Mouse (Mus musculus): ENCODE measurements around the gene Mapk8ip3. TPM values are rescaled to one million over a fixed set of nuclear protein-coding genes. Genes with fewer than 3 reads are reported as not detected.

Gene Mapk8ip3
- polyA plus RNA-seq, 1 experiment = 272 TPM

GRCm38 (mm10) chr17:24881738-24882440, 54.9 kb downstream of the Mapk8ip3 start:
- Histone ChIP-seq H3K4me1 (replicated peaks; ENCODE audit: control insufficient read depth, insufficient read depth, low read length) (peaks cover 7% of the 10 kb centered on the region), H3K4me3 (ENCODE audit: control insufficient read depth, insufficient read depth, low read length) (no peak overlapping the region), H3K36me3 (ENCODE audit: control insufficient read depth, insufficient read depth, low read length) (peaks cover 7% of the 10 kb centered on the region; the same call in 1 of the 2 replicates), H3K27me3 (ENCODE audit: control insufficient read depth, insufficient read depth, low read length) (no peaks in the 10 kb centered on the region), H3K27ac (ENCODE audit: control insufficient read depth, insufficient read depth, low read length) (no peak overlapping the region)
- TF ChIP-seq CTCF (IDR thresholded peaks at IDR 0.05; ENCODE audit: borderline replicate concordance, control insufficient read depth, extremely low read depth, insufficient read depth, low read length, poor library complexity) (peak; percentile 34; the same call in 1 of the 2 replicates), POLR2A (IDR thresholded peaks at IDR 0.05; ENCODE audit: control insufficient read depth, extremely low read depth, insufficient read depth, low read length, poor library complexity) (no peak)
- 52% methylated on average over 7 of the region's 7 CpGs for WGBS
- DNase-seq = peak; percentile 40

DNA sequence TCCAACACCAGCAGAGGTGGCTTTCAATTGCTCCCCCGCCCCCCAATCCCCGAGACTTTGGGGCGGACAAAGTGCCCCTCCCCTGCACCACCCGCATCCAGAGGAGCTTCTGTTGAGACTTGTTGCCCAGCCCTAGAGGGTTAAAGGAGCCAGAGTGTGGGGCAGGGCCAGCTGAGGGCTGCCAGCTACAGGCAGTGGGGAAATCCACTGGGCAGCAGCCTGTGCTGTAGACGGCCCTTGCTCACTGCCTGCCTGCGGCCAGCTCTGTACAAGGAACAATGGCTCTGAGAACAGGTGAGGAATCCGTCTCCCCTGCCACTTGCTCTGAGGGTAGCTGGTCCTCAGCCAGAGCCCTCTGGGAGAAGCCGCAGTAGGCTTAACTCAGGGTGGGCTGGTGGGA, 58.2 kb downstream of the Mapk8ip3 start:
- Histone ChIP-seq H3K36me3 (ENCODE audit: control insufficient read depth, insufficient read depth, low read length) (peaks cover 7% of the 10 kb centered on the region; the same call in 1 of the 2 replicates), H3K4me1 (replicated peaks; ENCODE audit: control insufficient read depth, insufficient read depth, low read length) (no peaks in the 10 kb centered on the region; the same call in 1 of the 2 replicates), H3K27ac (ENCODE audit: control insufficient read depth, insufficient read depth, low read length) (no peak overlapping the region), H3K27me3 (ENCODE audit: control insufficient read depth, insufficient read depth, low read length) (no peaks in the 10 kb centered on the region), H3K4me3 (ENCODE audit: control insufficient read depth, insufficient read depth, low read length) (no peak overlapping the region)
- 84% methylated on average over 8 of the region's 8 CpGs for WGBS
- DNase-seq = no peak
- TF ChIP-seq CTCF (IDR thresholded peaks at IDR 0.05; ENCODE audit: borderline replicate concordance, control insufficient read depth, extremely low read depth, insufficient read depth, low read length, poor library complexity) (no peak), POLR2A (IDR thresholded peaks at IDR 0.05; ENCODE audit: control insufficient read depth, extremely low read depth, insufficient read depth, low read length, poor library complexity) (no peak)

DNA sequence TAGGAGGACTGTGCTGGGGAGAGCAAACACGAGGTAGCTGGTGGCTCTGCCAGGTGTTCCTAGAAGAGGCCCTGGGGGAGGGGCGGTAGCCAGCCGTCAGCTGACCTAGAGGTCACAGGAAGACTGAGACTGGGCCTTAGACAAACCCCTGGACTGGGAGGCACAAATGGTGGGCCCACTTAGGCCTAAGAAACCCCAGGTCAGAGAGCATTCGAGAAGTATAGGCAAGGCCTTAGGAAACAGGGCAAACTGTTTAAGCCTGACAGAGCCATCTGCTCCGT, 58.7 kb downstream of the Mapk8ip3 start:
- peak; percentile 48 for DNase-seq
- TF ChIP-seq CTCF (IDR thresholded peaks at IDR 0.05; ENCODE audit: borderline replicate concordance, control insufficient read depth, extremely low read depth, insufficient read depth, low read length, poor library complexity) = no peak
- no peak for TF ChIP-seq POLR2A (IDR thresholded peaks at IDR 0.05; ENCODE audit: control insufficient read depth, extremely low read depth, insufficient read depth, low read length, poor library complexity)
- WGBS = 67% methylated on average over 5 of the region's 5 CpGs
- Histone ChIP-seq H3K27me3 (ENCODE audit: control insufficient read depth, insufficient read depth, low read length) (no peaks in the 10 kb centered on the region), H3K4me3 (ENCODE audit: control insufficient read depth, insufficient read depth, low read length) (no peak overlapping the region), H3K36me3 (ENCODE audit: control insufficient read depth, insufficient read depth, low read length) (peaks cover 6% of the 10 kb centered on the region; the same call in 1 of the 2 replicates), H3K27ac (ENCODE audit: control insufficient read depth, insufficient read depth, low read length) (no peak overlapping the region), H3K4me1 (replicated peaks; ENCODE audit: control insufficient read depth, insufficient read depth, low read length) (no peaks in the 10 kb centered on the region; the same call in 1 of the 2 replicates)

DNA sequence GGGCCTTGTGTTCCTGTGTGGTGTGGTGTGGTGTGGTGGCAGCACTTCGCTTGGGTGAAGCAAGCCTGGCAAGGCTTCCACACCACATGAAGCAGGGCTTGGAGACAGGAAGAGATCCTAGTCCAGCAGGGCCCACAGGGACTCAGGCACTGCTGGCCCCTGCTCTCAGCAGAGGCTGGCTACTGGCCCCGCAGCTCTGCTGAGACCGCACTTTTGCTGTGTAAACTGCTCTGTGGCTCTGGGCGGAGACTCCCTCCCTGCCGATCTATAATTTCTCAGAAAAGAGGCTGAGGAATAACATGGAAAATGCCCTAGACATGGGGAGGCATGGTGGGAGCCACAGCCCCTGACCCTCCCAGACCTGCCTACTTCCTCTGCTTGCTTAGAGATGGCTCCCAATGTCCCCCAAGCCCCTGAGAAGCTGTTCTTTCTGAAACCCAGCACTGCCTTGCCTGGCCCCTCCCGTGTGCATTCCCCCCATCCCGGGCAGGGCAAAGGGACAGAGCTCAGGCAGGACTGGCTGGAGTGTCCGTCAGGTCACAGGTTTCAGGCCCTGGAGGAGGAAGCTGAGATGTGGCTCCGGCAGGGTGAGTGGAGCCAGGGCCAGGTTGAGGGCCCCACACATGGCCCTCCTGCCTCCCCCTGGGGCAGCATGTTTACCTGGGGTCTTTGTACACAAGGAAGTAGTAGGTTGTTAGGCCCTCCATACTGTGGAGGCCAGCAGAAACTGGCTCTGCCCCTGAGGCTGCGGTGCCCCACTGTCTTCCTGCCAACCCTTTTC, 59.3 kb downstream of the Mapk8ip3 start:
- 80% methylated on average over 10 of the region's 10 CpGs for WGBS
- no peak for DNase-seq
- Histone ChIP-seq H3K4me3 (ENCODE audit: control insufficient read depth, insufficient read depth, low read length) (no peak overlapping the region), H3K27me3 (ENCODE audit: control insufficient read depth, insufficient read depth, low read length) (no peaks in the 10 kb centered on the region), H3K27ac (ENCODE audit: control insufficient read depth, insufficient read depth, low read length) (no peak overlapping the region), H3K4me1 (replicated peaks; ENCODE audit: control insufficient read depth, insufficient read depth, low read length) (no peaks in the 10 kb centered on the region; the same call in 1 of the 2 replicates), H3K36me3 (ENCODE audit: control insufficient read depth, insufficient read depth, low read length) (peaks cover under 1% of the 10 kb centered on the region; the same call in 1 of the 2 replicates)
- no peak for TF ChIP-seq POLR2A (IDR thresholded peaks at IDR 0.05; ENCODE audit: control insufficient read depth, extremely low read depth, insufficient read depth, low read length, poor library complexity)
- no peak for TF ChIP-seq CTCF (IDR thresholded peaks at IDR 0.05; ENCODE audit: borderline replicate concordance, control insufficient read depth, extremely low read depth, insufficient read depth, low read length, poor library complexity)

GRCm38 (mm10) chr17:24874989-24875388, 61.8 kb downstream of the Mapk8ip3 start:
- 92% methylated on average over 8 of the region's 8 CpGs for WGBS
- H3K36me3 ChIP-seq (ENCODE audit: control insufficient read depth, insufficient read depth, low read length) = no peaks in the 10 kb centered on the region
- no peaks in the 10 kb centered on the region; the same call in 1 of the 2 replicates for H3K4me1 ChIP-seq (replicated peaks; ENCODE audit: control insufficient read depth, insufficient read depth, low read length)
- DNase-seq = no peak
- H3K27ac ChIP-seq (ENCODE audit: control insufficient read depth, insufficient read depth, low read length) = no peak overlapping the region
- no peaks in the 10 kb centered on the region for H3K27me3 ChIP-seq (ENCODE audit: control insufficient read depth, insufficient read depth, low read length)
- TF ChIP-seq POLR2A (IDR thresholded peaks at IDR 0.05; ENCODE audit: control insufficient read depth, extremely low read depth, insufficient read depth, low read length, poor library complexity) = no peak
- TF ChIP-seq CTCF (IDR thresholded peaks at IDR 0.05; ENCODE audit: borderline replicate concordance, control insufficient read depth, extremely low read depth, insufficient read depth, low read length, poor library complexity) = no peak
- no peak overlapping the region for H3K4me3 ChIP-seq (ENCODE audit: control insufficient read depth, insufficient read depth, low read length)

DNA sequence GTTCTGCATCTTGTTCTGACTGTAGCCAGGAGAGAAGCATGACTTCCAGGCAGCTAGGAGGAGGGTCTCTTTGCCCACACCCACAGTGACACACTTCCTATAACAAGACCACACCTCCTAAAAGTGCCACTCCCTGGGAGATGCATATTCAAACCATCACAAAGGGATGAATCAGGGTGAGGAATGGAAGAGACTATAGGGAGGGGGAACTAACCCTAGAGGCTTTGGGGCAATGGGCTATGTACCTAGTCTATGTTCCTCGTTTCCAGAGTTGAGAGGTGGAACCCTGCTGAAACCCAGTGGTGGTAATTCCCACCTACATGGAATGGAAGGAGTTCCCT, 62.4 kb downstream of the Mapk8ip3 start:
- H3K4me3 ChIP-seq (ENCODE audit: control insufficient read depth, insufficient read depth, low read length) = no peak overlapping the region
- no peaks in the 10 kb centered on the region; the same call in 1 of the 2 replicates for H3K4me1 ChIP-seq (replicated peaks; ENCODE audit: control insufficient read depth, insufficient read depth, low read length)
- no peak for DNase-seq
- H3K36me3 ChIP-seq (ENCODE audit: control insufficient read depth, insufficient read depth, low read length) = no peaks in the 10 kb centered on the region
- H3K27ac ChIP-seq (ENCODE audit: control insufficient read depth, insufficient read depth, low read length) = no peak overlapping the region
- H3K27me3 ChIP-seq (ENCODE audit: control insufficient read depth, insufficient read depth, low read length) = no peaks in the 10 kb centered on the region
- 48% methylated on average over 1 of the region's 1 CpGs for WGBS
- TF ChIP-seq CTCF (IDR thresholded peaks at IDR 0.05; ENCODE audit: borderline replicate concordance, control insufficient read depth, extremely low read depth, insufficient read depth, low read length, poor library complexity) = no peak
- no peak for TF ChIP-seq POLR2A (IDR thresholded peaks at IDR 0.05; ENCODE audit: control insufficient read depth, extremely low read depth, insufficient read depth, low read length, poor library complexity)
